ENCODE assay signal across 1 mouse cellular context in the genomic region with DNA sequence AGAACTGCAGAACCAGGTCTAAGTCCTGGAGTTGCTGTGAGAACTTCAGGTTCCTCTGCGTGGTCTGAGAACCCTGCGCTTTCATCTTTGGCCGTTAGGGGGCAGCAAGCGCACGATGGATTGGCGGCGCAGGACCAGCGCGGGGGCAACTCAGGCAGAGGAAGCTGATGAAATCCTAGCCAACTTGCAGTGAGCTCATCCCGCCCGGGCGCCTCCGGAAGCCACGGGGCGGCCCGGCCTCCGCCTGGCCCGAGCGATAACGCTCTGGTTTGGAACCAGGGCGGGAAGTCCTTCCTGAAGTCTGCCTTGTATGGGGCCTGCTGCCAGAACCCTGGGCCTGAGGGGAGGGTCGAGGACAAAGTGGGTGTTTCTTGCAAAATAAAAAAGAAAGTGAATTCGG.
A peak's percentile ranks its signal among the peaks of the same experiment; 100 is the strongest.
TF ChIP-seq lines count a peak whose summit lies in the region.

No protein-coding gene starts in this region.

TF ChIP-seq in MEL, 35 proteins besides CTCF, POLR2A, EP300 and RAD21:
- TF ChIP-seq MAX (IDR thresholded peaks at IDR 0.05; ENCODE audit: low read length) (peak; percentile 26), NRF1 (IDR thresholded peaks at IDR 0.05; ENCODE audit: insufficient read depth, low read depth, low read length, poor library complexity, severe bottlenecking) (peak; percentile 40; the same call in 1 of the 2 replicates), KAT2A (conservative IDR thresholded peaks at IDR 0.05; ENCODE audit: low read depth, low read length) (peak; percentile 50), MEF2A (IDR thresholded peaks at IDR 0.05; ENCODE audit: extremely low read depth, insufficient replicate concordance, low read depth, low read length, poor library complexity, severe bottlenecking) (peak; percentile 7; the same call in 1 of the 2 replicates), POLR2AphosphoS5 (IDR thresholded peaks at IDR 0.05; ENCODE audit: borderline replicate concordance, low read depth, low read length) (no peak), RCOR1 (IDR thresholded peaks at IDR 0.05; ENCODE audit: low read depth, low read length) (peak; percentile 94), ZNF384 (IDR thresholded peaks at IDR 0.05; ENCODE audit: low read depth, low read length) (peak; percentile 13; the same call in 1 of the 2 replicates), USF2 (IDR thresholded peaks at IDR 0.05; ENCODE audit: borderline replicate concordance in 1 of 2, insufficient read depth in 1 of 2, low read depth in 1 of 2, low read length in 2 of 2) (no peak), SMC3 (IDR thresholded peaks at IDR 0.05; ENCODE audit: low read depth, low read length) (peak; percentile 81), MXI1 (IDR thresholded peaks at IDR 0.05; ENCODE audit: low read depth, low read length) (peak; percentile 78), ZKSCAN1 (IDR thresholded peaks at IDR 0.05; ENCODE audit: low read depth, low read length) (no peak), TAL1 (IDR thresholded peaks at IDR 0.05; ENCODE audit: low read length) (peak; percentile 98), NELFE (IDR thresholded peaks at IDR 0.05; ENCODE audit: low read depth, low read length) (no peak), ETS1 (IDR thresholded peaks at IDR 0.05; ENCODE audit: low read depth, low read length) (peak; percentile 98), HCFC1 (IDR thresholded peaks at IDR 0.05; ENCODE audit: low read depth, low read length) (no peak; the same call in 1 of the 2 replicates), USF1 (IDR thresholded peaks at IDR 0.05; ENCODE audit: low read depth, low read length) (0 out of 2 replicates have a peak, but pooled peaks have one; percentile 9), CHD1 (IDR thresholded peaks at IDR 0.05; ENCODE audit: low read depth, low read length) (0 out of 2 replicates have a peak, but pooled peaks have one; percentile 21), SIN3A (IDR thresholded peaks at IDR 0.05; ENCODE audit: low read length) (peak; percentile 90), MYB (IDR thresholded peaks at IDR 0.05; ENCODE audit: low read depth, low read length) (no peak; the same call in 1 of the 2 replicates), GABPA (IDR thresholded peaks at IDR 0.05; ENCODE audit: low read depth, low read length) (no peak), ZMIZ1 (IDR thresholded peaks at IDR 0.05; ENCODE audit: low read depth, low read length) (no peak), MAZ (IDR thresholded peaks at IDR 0.05; ENCODE audit: low read depth, low read length) (peak; percentile 98), ZC3H11A (IDR thresholded peaks at IDR 0.05; ENCODE audit: low read depth, low read length) (peak; percentile 86), TCF12 (IDR thresholded peaks at IDR 0.05; ENCODE audit: low read depth, low read length) (peak; percentile 99), ELF1 (IDR thresholded peaks at IDR 0.05; ENCODE audit: low read depth, low read length) (peak; percentile 60), MAFK (IDR thresholded peaks at IDR 0.05; ENCODE audit: borderline replicate concordance, low read depth, low read length) (no peak), TBP (IDR thresholded peaks at IDR 0.05; ENCODE audit: low read depth, low read length) (no peak), POLR2AphosphoS2 (IDR thresholded peaks at IDR 0.05; ENCODE audit: low read length) (peak; percentile 46; the same call in 1 of the 2 replicates), E2F4 (IDR thresholded peaks at IDR 0.05; ENCODE audit: borderline replicate concordance, low read depth, low read length) (peak; percentile 89; the same call in 1 of the 2 replicates), CHD2 (IDR thresholded peaks at IDR 0.05; ENCODE audit: low read length) (no peak), BHLHE40 (IDR thresholded peaks at IDR 0.05; ENCODE audit: borderline replicate concordance, low read depth, low read length) (peak; percentile 64; the same call in 1 of the 2 replicates), UBTF (IDR thresholded peaks at IDR 0.05; ENCODE audit: borderline replicate concordance, insufficient read depth, low read depth, low read length) (no peak), GATA1 (IDR thresholded peaks at IDR 0.05; ENCODE audit: low read depth, low read length) (peak; percentile 93), MYC (IDR thresholded peaks at IDR 0.05; ENCODE audit: low read depth, low read length) (peak; percentile 59; the same call in 1 of the 2 replicates), JUND (IDR thresholded peaks at IDR 0.05; ENCODE audit: low read depth, low read length) (no peak)
